Mouse (Mus musculus) spleen, adult 12 weeks (tissue): ENCODE measurements around the gene Aaas.
"Not testable (repeated sequence)": the region's sequence is repeated elsewhere in the genome, so short reads cannot be mapped to it uniquely, and the experiment has no call there.

Experiments
- DNase-seq: peaks from one replicate; pipeline ENCODE4 v3.0.0; 2022; ENCODE audit warnings: low spot score

Gene Aaas

GRCm38 (mm10) chr15:102356501-102357325 is 6.1 kb upstream of the Aaas start:
- no peak for DNase-seq

- DNase-seq: no peak
Observed at GRCm38 (mm10) chr15:102355871-102356441, 5.4 kb upstream of the Aaas start.

- no peak for DNase-seq
Observed at GRCm38 (mm10) chr15:102355134-102355870, 4.7 kb upstream of the Aaas start.

- no peak for DNase-seq
Observed at GRCm38 (mm10) chr15:102353986-102354385, 3.4 kb upstream of the Aaas start.

- DNase-seq: no peak
Observed at GRCm38 (mm10) chr15:102352177-102352576, 1.6 kb upstream of the Aaas start.

GRCm38 (mm10) chr15:102350942-102351291 is 346 bp upstream of the Aaas start:
- DNase-seq: no peak

- DNase-seq: no peak
Observed at GRCm38 (mm10) chr15:102346444-102346843, 4.1 kb downstream of the Aaas start.

- no peak for DNase-seq
Observed at GRCm38 (mm10) chr15:102344490-102344889, 6.1 kb downstream of the Aaas start.

GRCm38 (mm10) chr15:102341580-102341979 is 9.0 kb downstream of the Aaas start:
- DNase-seq: no peak

GRCm38 (mm10) chr15:102339612-102340011 is 11.0 kb downstream of the Aaas start:
- DNase-seq: no peak

- DNase-seq: no peak
Observed at GRCm38 (mm10) chr15:102336946-102337345, 13.6 kb downstream of the Aaas start.

- not testable (repeated sequence) for DNase-seq
Observed at GRCm38 (mm10) chr15:102335925-102336324, 14.6 kb downstream of the Aaas start.

GRCm38 (mm10) chr15:102335254-102335653 is 15.3 kb downstream of the Aaas start:
- no peak for DNase-seq

- DNase-seq: peak; percentile 70
Observed at GRCm38 (mm10) chr15:102331610-102332015, 19.0 kb downstream of the Aaas start, which contains the start of gene Myg1. Gene Myg1 (plus strand): TSS chr15:102331709.

- DNase-seq: no peak
Observed at GRCm38 (mm10) chr15:102326892-102327291, 23.7 kb downstream of the Aaas start.

GRCm38 (mm10) chr15:102326022-102326576 is 24.5 kb downstream of the Aaas start, which contains the start of gene Pfdn5:
Gene Pfdn5 (plus strand): TSS chr15:102326116.
- peak; percentile 73 for DNase-seq

- no peak for DNase-seq
Observed at GRCm38 (mm10) chr15:102324654-102325473, 25.7 kb downstream of the Aaas start.

- DNase-seq: peak; percentile 35
Observed at GRCm38 (mm10) chr15:102316263-102316662, 34.3 kb downstream of the Aaas start.

- DNase-seq: no peak
Observed at GRCm38 (mm10) chr15:102315292-102315691, 35.3 kb downstream of the Aaas start.

GRCm38 (mm10) chr15:102311489-102311888 is 39.1 kb downstream of the Aaas start:
- no peak for DNase-seq

- no peak for DNase-seq
Observed at GRCm38 (mm10) chr15:102310074-102310845, 40.3 kb downstream of the Aaas start.
